Mouse (Mus musculus): ENCODE measurements around the gene Egr4. TPM values are rescaled to one million over a fixed set of nuclear protein-coding genes. Genes with fewer than 3 reads are reported as not detected.

Gene Egr4
- polyA plus RNA-seq (2012; rRNA removed) = 8.3 and 9.8 TPM in 2 replicates

- Histone ChIP-seq H3K27me3 (ENCODE audit: control insufficient read depth, insufficient read depth, low read length) (no peaks in the 10 kb centered on the region), H3K4me1 (ENCODE audit: control insufficient read depth, insufficient read depth, low read length) (peaks cover 26% of the 10 kb centered on the region), H3K27ac (ENCODE audit: insufficient read depth, low read length) (peak within 1 kb of the TSS; percentile 31; the same call in 1 of the 2 replicates), H3K4me3 (replicated peaks; ENCODE audit: insufficient read depth, low read depth, low read length) (peak within 1 kb of the TSS; percentile 55)
- DNase-seq = peak; percentile 91 to 95
- under 1% methylated on average over 38 of the region's 38 CpGs for WGBS
- TF ChIP-seq CTCF (IDR thresholded peaks at IDR 0.05; ENCODE audit: borderline replicate concordance, insufficient read depth, low read depth, low read length) = no peak
- TF ChIP-seq POLR2A (IDR thresholded peaks at IDR 0.05; ENCODE audit: borderline replicate concordance, insufficient read depth, low read length) = peak; percentile 65; the same call in 1 of the 2 replicates
These were observed at the start of gene Egr4 for GRCm38 (mm10) chr6:85513531-85513910. Gene Egr4 (minus strand): TSS chr6:85513589.

GRCm38 (mm10) chr6:85562374-85562773 is 49.0 kb upstream of the Egr4 start:
- no peaks in the 10 kb centered on the region for H3K27me3 ChIP-seq (ENCODE audit: control insufficient read depth, insufficient read depth, low read length)
- TF ChIP-seq POLR2A (IDR thresholded peaks at IDR 0.05; ENCODE audit: borderline replicate concordance, insufficient read depth, low read length) (no peak), CTCF (IDR thresholded peaks at IDR 0.05; ENCODE audit: borderline replicate concordance, insufficient read depth, low read depth, low read length) (peak; percentile 22; the same call in 1 of the 2 replicates)
- H3K27ac ChIP-seq (ENCODE audit: insufficient read depth, low read length) = no peak overlapping the region
- no peaks in the 10 kb centered on the region for H3K4me1 ChIP-seq (ENCODE audit: control insufficient read depth, insufficient read depth, low read length)
- no peak for DNase-seq
- WGBS = 32% methylated on average over 1 of the region's 1 CpGs
- H3K4me3 ChIP-seq (replicated peaks; ENCODE audit: insufficient read depth, low read depth, low read length) = no peak overlapping the region

- Histone ChIP-seq H3K4me3 (replicated peaks; ENCODE audit: insufficient read depth, low read depth, low read length) (no peak overlapping the region), H3K27ac (ENCODE audit: insufficient read depth, low read length) (no peak overlapping the region), H3K4me1 (ENCODE audit: control insufficient read depth, insufficient read depth, low read length) (peaks cover 8% of the 10 kb centered on the region; the same call in 1 of the 2 replicates), H3K27me3 (ENCODE audit: control insufficient read depth, insufficient read depth, low read length) (no peaks in the 10 kb centered on the region)
- TF ChIP-seq POLR2A (IDR thresholded peaks at IDR 0.05; ENCODE audit: borderline replicate concordance, insufficient read depth, low read length) (no peak), CTCF (IDR thresholded peaks at IDR 0.05; ENCODE audit: borderline replicate concordance, insufficient read depth, low read depth, low read length) (no peak)
- no peak for DNase-seq
- WGBS = 95% methylated on average over 5 of the region's 5 CpGs
These were observed 34.3 kb upstream of the Egr4 start for GRCm38 (mm10) chr6:85547642-85548041.

GRCm38 (mm10) chr6:85544251-85544881 is 31.0 kb upstream of the Egr4 start:
- peak; percentile 91 to 94 for DNase-seq
- WGBS = 5% methylated on average over 13 of the region's 13 CpGs
- Histone ChIP-seq H3K27me3 (ENCODE audit: control insufficient read depth, insufficient read depth, low read length) (no peaks in the 10 kb centered on the region), H3K27ac (ENCODE audit: insufficient read depth, low read length) (peak overlapping the region; percentile 88), H3K4me1 (ENCODE audit: control insufficient read depth, insufficient read depth, low read length) (peaks cover 15% of the 10 kb centered on the region; the same call in 1 of the 2 replicates), H3K4me3 (replicated peaks; ENCODE audit: insufficient read depth, low read depth, low read length) (peak overlapping the region; percentile 53)
- no peak for TF ChIP-seq CTCF (IDR thresholded peaks at IDR 0.05; ENCODE audit: borderline replicate concordance, insufficient read depth, low read depth, low read length)
- TF ChIP-seq POLR2A (IDR thresholded peaks at IDR 0.05; ENCODE audit: borderline replicate concordance, insufficient read depth, low read length) = no peak

- H3K27ac ChIP-seq (ENCODE audit: insufficient read depth, low read length) = peak overlapping the region; percentile 88
- 15% methylated on average over 10 of the region's 10 CpGs for WGBS
These were observed 30.2 kb upstream of the Egr4 start for GRCm38 (mm10) chr6:85543351-85544175.

GRCm38 (mm10) chr6:85522825-85523224 is 9.4 kb upstream of the Egr4 start:
- peak overlapping the region; percentile 70 for H3K27ac ChIP-seq (ENCODE audit: insufficient read depth, low read length)
- DNase-seq = peak; percentile 61 to 77
- TF ChIP-seq POLR2A (IDR thresholded peaks at IDR 0.05; ENCODE audit: borderline replicate concordance, insufficient read depth, low read length) = no peak
- TF ChIP-seq CTCF (IDR thresholded peaks at IDR 0.05; ENCODE audit: borderline replicate concordance, insufficient read depth, low read depth, low read length) = no peak
- no peaks in the 10 kb centered on the region for H3K27me3 ChIP-seq (ENCODE audit: control insufficient read depth, insufficient read depth, low read length)
- H3K4me1 ChIP-seq (ENCODE audit: control insufficient read depth, insufficient read depth, low read length) = peaks cover 29% of the 10 kb centered on the region
- H3K4me3 ChIP-seq (replicated peaks; ENCODE audit: insufficient read depth, low read depth, low read length) = no peak overlapping the region
- 9% methylated on average over 2 of the region's 2 CpGs for WGBS

More at GRCm38 (mm10) chr6:85543351-85544175, 30.2 kb upstream of the Egr4 start:
- H3K4me1 ChIP-seq (ENCODE audit: control insufficient read depth, insufficient read depth, low read length) = peaks cover 15% of the 10 kb centered on the region; the same call in 1 of the 2 replicates
- TF ChIP-seq POLR2A (IDR thresholded peaks at IDR 0.05; ENCODE audit: borderline replicate concordance, insufficient read depth, low read length) = no peak
- TF ChIP-seq CTCF (IDR thresholded peaks at IDR 0.05; ENCODE audit: borderline replicate concordance, insufficient read depth, low read depth, low read length) = no peak
- DNase-seq = peak; percentile 74 to 80
- H3K27me3 ChIP-seq (ENCODE audit: control insufficient read depth, insufficient read depth, low read length) = no peaks in the 10 kb centered on the region
- no peak overlapping the region for H3K4me3 ChIP-seq (replicated peaks; ENCODE audit: insufficient read depth, low read depth, low read length)

- H3K27ac ChIP-seq (ENCODE audit: insufficient read depth, low read length) = no peak overlapping the region
- no peak for DNase-seq
- H3K27me3 ChIP-seq (ENCODE audit: control insufficient read depth, insufficient read depth, low read length) = no peaks in the 10 kb centered on the region
- no peak overlapping the region for H3K4me3 ChIP-seq (replicated peaks; ENCODE audit: insufficient read depth, low read depth, low read length)
- TF ChIP-seq CTCF (IDR thresholded peaks at IDR 0.05; ENCODE audit: borderline replicate concordance, insufficient read depth, low read depth, low read length) (no peak), POLR2A (IDR thresholded peaks at IDR 0.05; ENCODE audit: borderline replicate concordance, insufficient read depth, low read length) (no peak)
- peaks cover 33% of the 10 kb centered on the region for H3K4me1 ChIP-seq (ENCODE audit: control insufficient read depth, insufficient read depth, low read length)
- WGBS = 94% methylated on average over 5 of the region's 5 CpGs
These were observed 8.6 kb upstream of the Egr4 start for GRCm38 (mm10) chr6:85522026-85522425.
